Mouse (Mus musculus) stomach, embryonic 14.5 days (tissue): ENCODE results near the gene Cadps. TPM values are rescaled to one million over a fixed set of nuclear protein-coding genes. Genes with fewer than 3 reads are reported as not detected.

Experiments
- ATAC-seq: fragments of 200-750 bp; cut with Nextera tagmentation; 2 replicates; pipeline ENCODE4 v1.8.0; 2017; ENCODE audit warnings: low read depth, moderate TSS enrichment; ENCODE audit not compliant: insufficient number of reproducible peaks, insufficient read depth, low FRiP score
- H3K27ac ChIP-seq: fragments of 300-500 bp; sonication (generic); 2 replicates; pipeline ENCODE4 v1.5.1; 2014; ENCODE audit warnings: mild to moderate bottlenecking, low read length, moderate library complexity, mixed read lengths
- H3K27me3 ChIP-seq: fragments of 300-500 bp; sonication (generic); 2 replicates; pipeline ENCODE4 v1.6.1; 2014; ENCODE audit warnings: low read length, control low read depth, mixed read lengths; ENCODE audit not compliant: control insufficient read depth, insufficient read depth
- H3K36me3 ChIP-seq: fragments of 300-500 bp; sonication (generic); 2 replicates; pipeline ENCODE4 v1.6.1; 2014; ENCODE audit warnings: mild to moderate bottlenecking, control low read depth, low read length, moderate library complexity, mixed read lengths; ENCODE audit not compliant: control insufficient read depth, insufficient read depth
- H3K4me1 ChIP-seq: fragments of 300-500 bp; sonication (generic); 2 replicates; pipeline ENCODE4 v1.6.1; 2014; ENCODE audit warnings: low read length, control low read depth, mixed read lengths; ENCODE audit not compliant: control insufficient read depth, insufficient read depth
- H3K4me2 ChIP-seq: fragments of 300-500 bp; sonication (generic); replicated peaks from 2 replicates; pipeline ENCODE4 v1.6.1; 2014; ENCODE audit warnings: low read depth, low read length, control low read depth
- H3K4me3 ChIP-seq: fragments of 300-500 bp; sonication (generic); 2 replicates; pipeline ENCODE4 v1.5.1; 2014; ENCODE audit warnings: low read depth, low read length, control low read depth
- H3K9ac ChIP-seq: fragments of 300-500 bp; sonication (generic); replicated peaks from 2 replicates; pipeline ENCODE4 v1.6.1; 2014; ENCODE audit warnings: low read depth, mild to moderate bottlenecking, control low read depth, low read length, moderate library complexity, mixed read lengths
- H3K9me3 ChIP-seq: fragments of 300-500 bp; sonication (generic); 2 replicates; pipeline ENCODE4 v1.6.1; 2016; ENCODE audit warnings: low read depth, low read length, control low read depth; ENCODE audit not compliant: control insufficient read depth
- WGBS: fragments of 180-500 bp; shearing (Covaris S2); extraction: QIAGEN DNeasy Blood & Tissue Kit; methylation state at CpG from one replicate; pipeline ENCODE4 v1.1.7; 2014; 5-methylcytosine and 5-hydroxymethylcytosine counted together
- polyA plus RNA-seq: library from polyadenylated mRNA; unstranded; fragments of >200 nt; fragmentation: Nextera tagmentation; extraction: Ambion mirVana; gene quantifications from 2 replicates; pipeline ENCODE4 v1.2.1, GENCODE M21; 2014

The Cadps gene
- polyA plus RNA-seq, 1 experiment from 2014 or later = 4.8 TPM

DNA sequence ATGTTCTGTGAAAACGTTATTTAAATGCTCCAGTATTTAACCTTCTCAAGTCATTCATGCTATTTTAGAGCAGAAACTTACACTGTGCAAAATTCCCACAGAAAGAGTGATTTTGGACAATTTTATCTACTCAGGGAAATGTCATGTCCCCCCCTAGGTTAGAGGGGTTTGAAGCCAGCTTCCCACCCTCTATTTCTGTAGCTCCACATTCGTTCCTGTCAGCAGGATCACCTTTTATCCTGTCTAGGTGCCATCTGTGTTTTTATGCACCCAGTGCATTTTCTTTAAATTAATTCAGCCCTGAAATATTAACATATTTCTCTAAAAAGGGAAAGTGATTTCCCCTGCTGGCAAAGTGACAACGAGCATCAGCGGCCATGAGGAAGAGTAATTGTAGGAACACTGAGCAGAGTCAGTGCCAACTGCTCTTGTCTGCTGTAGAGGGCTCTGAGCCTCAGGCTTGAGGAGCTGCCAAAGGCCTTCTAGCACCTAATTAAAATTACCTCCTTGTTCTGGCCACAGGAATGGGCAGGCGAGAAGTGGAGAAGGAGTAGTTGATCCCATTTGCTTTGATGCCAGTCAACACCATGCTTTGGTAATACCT, 230.3 kb downstream of the Cadps start:
- Histone ChIP-seq H3K9me3 (no peaks in the 10 kb centered on the region), H3K9ac (no peak overlapping the region), H3K27me3 (no peaks in the 10 kb centered on the region), H3K4me3 (no peak overlapping the region), H3K4me2 (no peak overlapping the region), H3K27ac (no peak overlapping the region), H3K36me3 (no peaks in the 10 kb centered on the region), H3K4me1 (no peaks in the 10 kb centered on the region)
- WGBS = 80% methylated on average over 5 of the region's 5 CpGs
- no peak for ATAC-seq

DNA sequence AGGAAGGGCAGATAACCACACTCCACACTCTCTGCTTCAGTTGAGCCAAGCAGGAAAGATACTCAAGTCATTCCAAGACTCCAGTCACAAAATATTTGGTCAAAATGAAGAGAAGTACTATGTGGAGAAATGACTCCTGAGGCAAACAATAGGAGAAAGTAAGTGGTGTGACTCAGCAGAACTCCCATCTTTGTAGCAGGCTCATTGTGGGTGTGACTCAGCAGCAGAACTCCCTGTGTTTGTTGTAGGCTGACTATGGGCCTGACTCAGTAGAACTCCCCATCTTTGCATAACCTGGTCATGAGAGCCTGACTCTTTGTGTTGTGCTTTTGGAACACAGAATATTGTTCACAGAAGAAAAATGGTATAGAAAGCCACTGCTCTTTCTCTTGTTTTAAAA, 231.1 kb downstream of the Cadps start:
- Histone ChIP-seq H3K4me2 (no peak overlapping the region), H3K4me3 (no peak overlapping the region), H3K4me1 (no peaks in the 10 kb centered on the region), H3K9me3 (no peaks in the 10 kb centered on the region), H3K36me3 (no peaks in the 10 kb centered on the region), H3K9ac (no peak overlapping the region), H3K27ac (no peak overlapping the region), H3K27me3 (no peaks in the 10 kb centered on the region)
- ATAC-seq = no peak

GRCm38 (mm10) chr14:12583536-12583935, 239.3 kb downstream of the Cadps start:
- H3K36me3 ChIP-seq = no peaks in the 10 kb centered on the region
- no peak overlapping the region for H3K27ac ChIP-seq
- no peaks in the 10 kb centered on the region for H3K9me3 ChIP-seq
- no peaks in the 10 kb centered on the region for H3K27me3 ChIP-seq
- 0 out of 2 replicates have a peak, but pooled peaks cover 5% of the 10 kb centered on the region for H3K4me1 ChIP-seq
- no peak overlapping the region for H3K9ac ChIP-seq
- H3K4me2 ChIP-seq = no peak overlapping the region
- H3K4me3 ChIP-seq = no peak overlapping the region
- WGBS = 76% methylated on average over 5 of the region's 5 CpGs
- ATAC-seq = no peak

- H3K4me3 ChIP-seq = no peak overlapping the region
- no peaks in the 10 kb centered on the region for H3K27me3 ChIP-seq
- H3K36me3 ChIP-seq = no peaks in the 10 kb centered on the region
- no peak overlapping the region for H3K9ac ChIP-seq
- H3K27ac ChIP-seq = no peak overlapping the region
- ATAC-seq = no peak
- 0 out of 2 replicates have a peak, but pooled peaks cover 5% of the 10 kb centered on the region for H3K4me1 ChIP-seq
- H3K9me3 ChIP-seq = no peaks in the 10 kb centered on the region
- H3K4me2 ChIP-seq = no peak overlapping the region
- WGBS = 73% methylated on average over 5 of the region's 5 CpGs
These were observed 241.2 kb downstream of the Cadps start for GRCm38 (mm10) chr14:12581657-12582056.

DNA sequence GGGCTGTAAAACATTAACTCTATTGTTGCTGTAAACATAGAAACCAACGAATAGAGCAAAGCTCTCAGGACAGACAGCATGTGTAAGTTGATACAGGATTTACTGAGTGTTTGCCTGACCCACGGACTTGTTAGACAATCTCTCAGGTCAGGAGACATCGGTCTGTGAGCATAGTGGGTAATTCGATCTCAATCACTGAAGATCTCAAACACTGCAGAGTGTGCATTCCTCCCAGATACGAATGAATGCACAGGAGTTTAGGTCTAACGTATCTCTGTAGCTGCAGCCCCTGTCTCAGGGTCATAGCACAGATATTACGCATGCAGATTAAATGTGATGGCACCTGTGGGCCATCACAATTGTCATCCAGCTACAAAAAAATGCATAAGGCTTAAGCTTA, 242.1 kb downstream of the Cadps start:
- 9% methylated on average over 7 of the region's 7 CpGs for WGBS
- Histone ChIP-seq H3K27me3 (no peaks in the 10 kb centered on the region), H3K4me2 (no peak overlapping the region), H3K9ac (no peak overlapping the region), H3K9me3 (no peaks in the 10 kb centered on the region), H3K36me3 (no peaks in the 10 kb centered on the region), H3K4me3 (no peak overlapping the region), H3K4me1 (0 out of 2 replicates have a peak, but pooled peaks cover 5% of the 10 kb centered on the region), H3K27ac (no peak overlapping the region)
- no peak for ATAC-seq

DNA sequence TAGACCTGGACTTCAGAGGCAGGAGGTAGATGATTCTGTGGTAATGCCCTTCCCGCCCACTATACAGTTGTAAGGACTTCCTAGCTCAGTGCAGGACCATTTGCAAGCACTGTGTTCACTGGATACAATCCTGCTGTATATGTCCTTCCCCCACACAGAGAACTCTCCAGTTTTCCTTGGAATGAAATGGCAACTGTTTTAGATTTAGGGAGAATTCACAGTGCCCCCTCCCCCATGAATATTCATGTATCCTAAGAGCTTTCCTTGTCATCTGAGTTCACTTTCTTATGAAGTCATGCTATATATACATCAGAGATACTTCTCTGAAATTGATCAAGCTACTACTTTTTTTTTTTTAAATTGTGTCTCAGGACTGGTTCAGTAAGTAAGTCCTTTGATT, 244.7 kb downstream of the Cadps start:
- no peak for ATAC-seq
- no peaks in the 10 kb centered on the region for H3K27me3 ChIP-seq
- H3K36me3 ChIP-seq = no peaks in the 10 kb centered on the region
- WGBS = 86% methylated on average over 1 of the region's 1 CpGs
- H3K9ac ChIP-seq = no peak overlapping the region
- H3K4me3 ChIP-seq = no peak overlapping the region
- no peaks in the 10 kb centered on the region for H3K9me3 ChIP-seq
- no peak overlapping the region for H3K4me2 ChIP-seq
- H3K4me1 ChIP-seq = 0 out of 2 replicates have a peak, but pooled peaks cover 5% of the 10 kb centered on the region
- no peak overlapping the region for H3K27ac ChIP-seq

DNA sequence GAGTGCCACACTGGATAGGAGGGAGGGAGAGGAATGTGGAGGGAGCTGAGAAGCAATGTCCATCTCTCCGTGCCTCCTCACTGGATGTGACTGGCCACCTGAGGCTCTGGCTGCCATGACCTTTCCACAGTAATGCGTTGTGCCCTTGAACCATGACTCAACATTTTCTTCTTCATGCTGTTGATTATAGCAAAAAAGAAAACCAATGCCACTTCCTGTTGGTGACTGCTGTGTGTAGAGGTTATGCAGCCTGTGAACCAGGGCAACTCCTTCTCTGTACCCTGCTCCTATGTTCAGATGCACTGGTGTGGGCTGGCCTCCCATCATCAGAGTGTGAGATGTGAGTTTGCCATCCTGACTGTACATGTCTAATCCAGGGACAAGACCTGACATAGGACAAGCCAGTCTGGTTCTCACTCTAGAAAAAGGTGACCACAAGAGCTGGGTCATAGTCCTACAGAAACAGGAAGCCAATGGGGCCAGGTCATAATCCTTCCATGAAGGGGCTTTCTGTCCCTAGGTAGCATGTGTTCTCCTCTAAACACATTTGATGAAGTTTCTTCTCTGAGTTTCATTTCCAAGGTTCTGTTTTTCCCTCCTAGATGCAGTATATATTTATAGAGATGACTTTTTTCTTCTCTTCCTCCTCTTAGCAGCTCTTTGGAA, 245.3 kb downstream of the Cadps start:
- Histone ChIP-seq H3K4me1 (0 out of 2 replicates have a peak, but pooled peaks cover 5% of the 10 kb centered on the region), H3K27me3 (no peaks in the 10 kb centered on the region), H3K36me3 (no peaks in the 10 kb centered on the region), H3K4me2 (no peak overlapping the region), H3K4me3 (no peak overlapping the region), H3K9ac (no peak overlapping the region), H3K27ac (no peak overlapping the region), H3K9me3 (no peaks in the 10 kb centered on the region)
- ATAC-seq = no peak
- WGBS = 77% methylated on average over 2 of the region's 2 CpGs

GRCm38 (mm10) chr14:12575105-12575504, 247.8 kb downstream of the Cadps start:
- Histone ChIP-seq H3K36me3 (no peaks in the 10 kb centered on the region), H3K4me1 (no peaks in the 10 kb centered on the region), H3K4me2 (no peak overlapping the region), H3K27me3 (no peaks in the 10 kb centered on the region), H3K4me3 (no peak overlapping the region), H3K27ac (no peak overlapping the region), H3K9ac (no peak overlapping the region), H3K9me3 (no peaks in the 10 kb centered on the region)
- ATAC-seq = no peak
- WGBS = 26% methylated on average over 3 of the region's 3 CpGs

- 87% methylated on average over 4 of the region's 4 CpGs for WGBS
- no peak overlapping the region for H3K4me2 ChIP-seq
- H3K27ac ChIP-seq = no peak overlapping the region
- H3K4me1 ChIP-seq = no peaks in the 10 kb centered on the region
- H3K27me3 ChIP-seq = no peaks in the 10 kb centered on the region
- no peak overlapping the region for H3K9ac ChIP-seq
- H3K36me3 ChIP-seq = no peaks in the 10 kb centered on the region
- ATAC-seq = no peak
- no peaks in the 10 kb centered on the region for H3K9me3 ChIP-seq
- H3K4me3 ChIP-seq = no peak overlapping the region
These were observed 248.5 kb downstream of the Cadps start for GRCm38 (mm10) chr14:12574336-12574735.
